Mouse (Mus musculus) urinary bladder, postnatal 25 days (tissue): Measurements from ENCODE around the gene Armc7.
"Not testable (repeated sequence)": the region's sequence is repeated elsewhere in the genome, so short reads cannot be mapped to it uniquely, and the experiment has no call there.

ENCODE experiments used
- DNase-seq: peaks from one replicate; pipeline ENCODE4 v3.0.0; 2022; ENCODE audit warnings: low spot score

The Armc7 gene

GRCm38 (mm10) chr11:115491356-115492083, 16.1 kb downstream of the Armc7 start, which contains the start of gene Nt5c:
Gene Nt5c, minus strand, starts transcription at chr11:115491862.
- DNase-seq = peak; percentile 70

- no peak for DNase-seq
Observed at GRCm38 (mm10) chr11:115492387-115492786, 16.9 kb downstream of the Armc7 start.

DNA sequence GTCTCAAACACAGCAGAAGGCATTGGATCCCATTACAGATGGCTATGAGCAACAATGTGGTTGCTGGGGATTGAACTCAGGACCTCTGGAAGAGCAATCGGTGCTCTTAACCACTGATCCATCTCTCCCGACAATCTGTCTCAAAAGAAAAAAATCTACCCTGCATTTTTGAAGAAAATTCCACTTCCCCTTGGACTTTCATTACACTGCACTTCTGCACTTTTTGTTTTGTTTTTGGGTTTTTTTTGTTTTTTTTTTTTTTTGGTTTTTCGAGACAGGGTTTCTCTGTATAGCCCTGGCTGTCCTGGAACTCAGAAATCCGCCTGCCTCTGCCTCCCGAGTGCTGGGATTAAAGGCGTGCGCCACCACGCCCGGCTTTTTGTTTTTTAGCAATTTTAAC, 21.1 kb downstream of the Armc7 start:
- not testable (repeated sequence) for DNase-seq

GRCm38 (mm10) chr11:115502636-115503035, 27.2 kb downstream of the Armc7 start:
- no peak for DNase-seq

DNA sequence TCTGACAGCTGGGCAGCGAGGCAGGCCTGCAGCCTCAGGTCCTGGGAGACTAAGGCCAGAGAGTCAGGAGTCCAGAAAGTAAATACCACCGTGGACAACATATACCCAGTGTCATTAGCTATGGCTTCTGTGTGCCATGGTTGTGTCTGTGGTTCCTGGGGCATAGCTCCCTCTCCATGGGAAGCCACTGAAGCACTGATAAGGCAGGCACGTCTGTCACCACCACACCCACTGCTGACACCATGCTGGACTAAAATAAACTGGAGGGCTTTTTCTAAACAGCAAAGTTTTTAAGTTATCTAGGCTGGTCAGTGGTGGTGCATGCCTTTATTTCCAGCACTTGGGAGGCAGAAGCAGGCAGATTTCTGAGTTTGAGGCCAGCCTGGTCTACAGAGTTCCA, 31.1 kb downstream of the Armc7 start:
- DNase-seq = no peak

DNA sequence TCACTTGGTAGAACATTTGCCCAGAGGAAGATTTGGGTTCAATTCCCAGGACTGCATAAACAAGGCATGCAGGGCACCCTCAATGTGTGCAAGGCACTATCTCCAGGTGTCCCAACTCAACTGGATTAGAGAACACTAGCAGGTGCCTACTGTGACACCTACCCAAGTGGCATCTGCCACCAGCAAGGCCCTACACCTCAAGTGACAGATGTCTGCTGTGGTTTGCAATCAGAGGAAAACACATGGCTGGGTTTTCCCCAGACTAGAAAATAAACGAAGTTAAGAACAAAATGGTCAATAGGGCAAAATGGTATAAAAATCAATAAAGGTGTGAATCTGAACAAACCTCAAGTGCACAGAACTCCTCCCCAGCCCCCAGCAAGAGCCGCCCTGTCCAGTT, 32.6 kb downstream of the Armc7 start:
- no peak for DNase-seq

DNA sequence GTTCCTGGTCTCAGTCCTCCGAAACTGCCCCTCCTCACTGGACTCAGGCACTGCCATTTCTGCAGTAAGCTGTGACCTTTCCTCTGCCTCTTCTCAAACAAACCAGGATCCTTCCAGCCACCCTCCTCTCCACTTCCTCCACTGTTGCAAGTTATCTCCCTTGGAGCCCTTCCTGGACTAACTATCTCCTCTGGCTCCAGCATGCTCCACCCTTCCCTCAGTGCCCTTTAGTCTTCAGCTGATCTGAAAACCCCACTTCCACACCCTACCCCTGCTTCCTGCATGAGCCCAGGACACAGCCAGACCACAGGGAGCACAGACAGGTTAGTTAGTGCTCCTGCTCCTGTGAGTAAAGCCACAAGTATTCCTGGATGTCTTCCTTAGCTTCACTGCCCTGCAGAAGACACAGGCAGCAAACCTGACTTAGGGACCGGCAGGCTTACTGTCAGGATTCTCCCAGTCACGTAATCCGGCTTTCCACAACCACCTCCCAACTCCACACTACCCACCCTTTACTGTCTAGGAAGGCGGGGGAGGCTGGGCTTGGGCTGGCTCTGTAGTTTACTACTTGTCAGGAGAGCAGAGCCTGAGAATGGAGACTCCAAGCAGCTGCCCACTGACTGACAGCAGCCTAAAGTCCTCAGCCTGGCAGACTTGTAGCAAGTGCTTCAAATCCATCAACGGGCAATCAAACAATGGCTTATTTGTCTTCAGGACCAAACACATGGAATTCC, 34.5 kb downstream of the Armc7 start:
- DNase-seq = no peak

GRCm38 (mm10) chr11:115510507-115510888, 35.0 kb downstream of the Armc7 start:
- DNase-seq = no peak

DNA sequence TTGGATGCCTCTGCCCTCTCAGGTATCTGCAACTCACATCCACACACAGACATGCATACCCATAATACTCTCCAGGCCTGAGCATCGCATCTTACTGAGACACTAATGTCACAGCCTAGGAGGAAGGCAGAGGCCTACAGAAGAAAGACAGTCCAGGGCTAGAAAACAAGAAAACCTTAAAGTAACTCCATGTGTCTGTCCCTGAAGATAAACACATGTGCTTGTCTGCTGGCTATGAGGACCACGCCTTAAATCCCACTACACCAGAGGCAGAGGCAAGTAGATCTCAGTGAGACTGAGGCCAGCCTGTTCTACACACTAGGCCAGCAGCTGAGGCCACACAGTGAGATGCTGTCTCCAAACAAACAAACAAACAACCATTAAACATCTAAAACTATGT, 35.7 kb downstream of the Armc7 start:
- DNase-seq = no peak

DNA sequence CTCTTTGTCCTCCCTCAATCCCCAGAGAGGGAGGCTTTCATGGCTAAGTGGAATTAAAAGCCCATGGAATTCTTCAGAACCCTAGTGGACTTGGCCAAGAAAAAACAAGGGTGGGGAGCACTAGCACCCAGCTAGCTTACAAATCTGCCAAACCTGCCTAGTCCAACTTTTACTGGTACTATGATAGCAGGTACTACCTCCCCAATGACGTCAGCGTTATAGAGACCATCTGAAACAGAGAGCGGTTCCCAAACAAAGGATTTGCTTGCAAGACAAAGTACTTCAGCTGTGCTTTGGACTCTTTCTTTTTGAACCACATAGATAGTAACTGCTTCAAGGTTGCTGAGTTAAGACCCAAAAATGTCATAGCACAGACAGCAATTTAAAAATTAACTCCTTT, 36.5 kb downstream of the Armc7 start:
- no peak for DNase-seq

DNA sequence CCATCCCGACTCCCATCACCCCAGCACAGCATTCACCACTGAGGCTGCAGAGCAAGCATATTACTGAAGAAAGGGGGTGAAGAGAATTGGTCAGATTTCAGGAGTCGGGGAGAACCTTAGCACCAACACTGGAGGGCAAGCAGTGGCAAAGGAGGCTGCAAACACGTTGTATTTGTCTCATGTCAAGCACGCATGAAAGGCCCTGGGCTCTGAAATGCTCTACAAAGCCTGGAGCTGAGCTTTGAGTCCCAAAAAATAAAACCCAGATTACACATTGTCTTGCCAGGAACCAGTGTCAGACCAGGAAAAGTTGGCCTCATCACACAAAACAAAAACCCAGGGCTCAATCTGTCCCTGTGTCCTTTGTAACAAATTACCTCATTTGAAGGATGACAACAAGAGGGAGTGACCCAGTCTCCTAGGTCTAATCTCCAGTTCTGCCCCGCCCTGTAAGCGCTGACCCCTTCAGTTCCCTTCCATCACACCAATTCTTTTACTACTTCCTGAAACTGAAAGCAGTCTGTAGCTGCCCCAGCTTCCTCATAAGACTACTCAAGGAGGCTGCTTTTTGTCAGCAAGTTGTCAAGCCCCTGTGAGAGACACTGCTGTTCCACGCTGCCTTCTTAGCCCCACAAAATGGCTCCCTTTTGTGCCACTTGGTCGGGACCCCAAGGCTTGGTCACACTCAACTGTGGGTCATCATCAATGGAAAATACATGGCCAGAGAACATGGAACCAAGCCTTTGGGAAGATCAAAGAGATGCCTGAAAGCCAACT, 37.1 kb downstream of the Armc7 start:
- no peak for DNase-seq

DNA sequence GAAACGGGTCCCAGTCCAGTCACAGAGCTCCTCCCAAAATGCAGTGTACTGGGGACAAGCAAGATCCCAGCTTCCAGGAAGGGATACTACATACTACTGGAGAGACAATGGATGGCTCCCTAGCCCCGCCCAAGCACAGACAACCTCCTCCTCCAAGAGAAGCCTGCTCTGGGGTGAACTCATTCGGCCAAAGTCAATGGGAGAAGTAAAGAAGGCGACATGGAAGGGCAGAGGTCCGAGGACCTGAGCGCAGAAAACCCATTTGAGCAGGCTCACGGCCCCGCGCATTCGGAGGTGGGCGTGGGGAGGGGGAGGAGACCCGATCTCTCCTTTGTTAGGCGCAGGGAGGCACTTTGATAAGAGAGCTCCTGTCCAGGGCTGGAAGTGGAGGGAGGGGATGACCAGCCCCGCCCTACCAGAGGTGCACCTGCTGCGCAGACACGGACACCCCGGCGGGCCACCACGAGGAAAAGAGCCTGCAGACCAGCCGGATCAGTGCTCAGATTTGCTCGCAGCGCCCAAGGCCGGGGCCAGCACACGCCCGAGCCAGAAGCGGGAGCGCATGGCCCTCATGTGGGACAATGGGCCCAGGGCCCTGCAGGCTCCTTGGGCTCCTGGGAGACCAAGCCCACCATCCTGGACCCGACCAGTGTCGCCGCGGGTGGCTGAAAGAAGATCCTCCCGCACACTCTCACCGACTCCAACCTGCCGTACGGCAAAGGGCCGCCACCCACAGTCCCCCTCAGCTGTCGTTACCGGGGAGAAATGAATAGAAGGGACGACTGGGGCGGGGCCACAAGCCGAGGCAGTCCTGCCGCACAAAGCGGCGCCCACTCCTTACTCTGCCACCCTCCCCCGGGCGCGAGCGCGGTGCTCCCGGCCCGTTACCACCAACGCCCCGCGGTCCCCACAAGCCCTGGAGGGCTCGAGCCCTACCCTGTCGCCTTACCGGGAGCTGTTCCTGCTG, 38.1 kb downstream of the Armc7 start:
- peak; percentile 40 for DNase-seq

DNA sequence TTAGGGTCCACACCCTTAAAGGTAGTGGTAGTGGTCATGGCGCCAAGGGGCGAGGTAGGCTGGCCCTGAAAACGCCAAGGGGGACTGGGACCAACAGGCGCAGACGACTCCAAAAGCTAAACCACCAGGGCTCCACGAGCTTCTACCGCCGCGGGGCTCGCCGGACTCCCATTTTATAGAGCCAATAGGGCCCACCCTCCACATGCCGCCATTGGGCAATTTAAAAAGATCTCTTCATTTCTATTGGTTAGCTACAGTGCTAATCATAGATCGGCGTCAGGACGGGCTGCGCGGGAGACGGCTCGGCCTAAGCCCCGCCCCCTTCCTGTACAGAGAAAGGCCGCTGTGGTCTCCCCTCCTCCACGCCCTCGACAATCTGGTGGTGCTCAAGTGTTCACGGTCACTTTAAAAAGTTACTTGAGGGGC, 38.8 kb downstream of the Armc7 start, which contains the start of gene Jpt1:
Jpt1 (minus strand) TSS at position 150 of the 426 bp plus-strand sequence.
- DNase-seq = peak; percentile 91

DNA sequence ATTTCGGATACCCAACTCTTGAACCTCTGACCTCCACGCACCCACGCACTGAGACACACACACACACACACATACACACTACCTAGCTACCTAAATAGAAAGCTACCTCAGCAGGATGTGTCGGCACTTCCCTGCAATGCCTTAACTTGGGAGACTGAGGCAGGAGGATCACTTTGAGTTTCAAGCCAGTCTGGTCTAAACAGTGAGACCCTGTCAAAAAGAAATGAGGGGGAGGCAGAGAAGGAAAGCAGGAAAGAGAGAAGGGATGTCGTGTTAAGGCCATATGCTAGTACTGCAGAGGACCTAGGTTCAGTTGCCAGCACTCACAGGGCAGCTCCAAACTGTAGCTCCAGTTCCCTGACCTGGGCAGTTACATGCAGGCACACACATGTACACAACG, 39.6 kb downstream of the Armc7 start:
- no peak for DNase-seq

GRCm38 (mm10) chr11:115516942-115517341, 41.5 kb downstream of the Armc7 start:
- no peak for DNase-seq

DNA sequence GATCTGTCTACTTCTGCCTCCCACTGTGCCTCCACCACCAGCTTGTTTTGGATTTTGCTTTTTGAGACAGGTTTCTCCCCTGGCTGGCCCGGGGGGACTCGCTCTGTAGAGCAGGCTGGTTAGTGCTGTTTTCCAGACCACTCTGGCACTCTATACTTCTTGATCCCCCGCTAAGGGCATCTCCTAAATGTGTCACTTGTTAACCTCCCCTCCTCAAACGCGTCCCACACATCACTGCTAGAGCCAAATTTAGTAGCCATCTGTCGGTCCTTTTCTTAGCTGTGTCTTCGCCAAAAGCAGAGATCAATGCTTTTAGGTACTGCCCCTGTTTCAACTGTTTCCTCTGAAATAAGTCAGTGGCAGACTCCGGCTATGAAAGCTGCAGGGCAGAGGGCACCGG, 43.2 kb downstream of the Armc7 start:
- DNase-seq = no peak

DNA sequence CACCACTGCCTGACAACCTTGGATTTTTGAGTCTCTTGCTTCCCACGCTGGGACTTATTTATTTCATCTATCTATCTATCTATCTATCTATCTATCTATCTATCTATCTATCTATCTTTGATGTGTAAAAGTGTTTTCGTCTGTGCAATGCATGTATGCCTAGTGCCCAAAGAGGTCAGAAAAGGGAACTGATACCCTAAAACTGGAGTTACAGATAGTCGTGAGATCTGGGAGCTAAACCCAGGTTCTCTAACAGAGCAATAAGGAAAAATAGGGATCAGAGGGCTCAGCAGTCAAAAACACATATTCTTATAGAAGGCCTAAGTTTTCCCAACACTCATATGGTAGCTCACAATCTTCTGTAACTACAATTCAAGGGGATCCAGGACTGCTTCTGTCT, 44.1 kb downstream of the Armc7 start:
- DNase-seq = no peak

DNA sequence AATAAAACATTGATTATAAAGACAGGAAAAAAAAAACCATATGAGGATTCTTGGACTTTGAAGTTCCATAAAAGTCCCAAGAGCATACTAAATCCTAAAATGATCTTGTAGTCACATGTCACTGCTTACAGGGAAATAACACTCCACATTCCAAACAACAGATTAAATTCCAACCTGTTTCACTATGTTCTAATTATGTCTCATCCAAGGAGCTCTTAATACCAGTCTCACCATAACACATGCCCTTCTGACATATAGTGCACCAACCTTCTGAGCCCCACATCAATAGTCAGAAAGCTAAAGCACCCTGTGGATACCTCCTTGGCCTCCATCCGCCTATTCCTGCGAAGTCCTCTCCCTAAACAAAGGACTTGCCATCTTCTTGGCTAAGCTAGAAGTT, 44.8 kb downstream of the Armc7 start:
- DNase-seq = no peak

DNA sequence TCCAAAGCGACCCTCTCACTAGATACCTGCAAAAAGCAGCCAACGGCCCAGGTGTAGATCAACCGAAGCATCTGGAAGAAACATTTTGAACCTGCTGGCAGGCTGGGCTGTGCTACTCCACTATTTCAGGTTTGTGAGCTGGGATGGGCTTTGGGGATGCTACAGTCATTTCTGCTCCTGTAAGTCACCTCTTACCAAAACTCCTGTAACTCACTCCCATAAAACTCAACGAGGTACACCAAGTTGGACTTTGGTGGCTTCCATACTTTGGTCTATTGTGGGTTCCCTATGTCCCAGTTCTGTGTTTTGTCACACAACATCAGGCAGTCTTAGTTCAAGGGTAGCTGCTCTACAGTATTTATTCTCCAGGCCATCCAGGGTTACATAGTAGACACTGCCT, 45.6 kb downstream of the Armc7 start:
- DNase-seq = no peak

DNA sequence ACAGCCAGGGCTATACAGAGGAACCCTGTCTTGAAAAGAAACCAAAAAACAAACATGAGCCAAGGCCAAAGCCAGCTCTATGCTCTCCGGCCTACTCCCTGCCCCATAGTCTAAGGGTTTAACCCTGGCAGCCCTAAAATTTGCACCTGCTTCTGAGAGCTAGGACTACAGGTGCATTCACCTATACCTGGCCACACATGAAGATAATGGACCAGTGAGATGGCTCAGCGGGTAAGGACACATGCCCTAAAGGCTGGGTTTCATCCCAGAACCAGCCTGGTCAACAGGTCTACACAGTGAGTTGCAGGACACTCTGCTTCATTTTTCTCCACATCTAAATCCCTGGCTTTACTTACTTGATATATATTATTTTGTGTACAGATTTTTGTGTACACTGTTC, 46.8 kb downstream of the Armc7 start:
- DNase-seq = no peak

DNA sequence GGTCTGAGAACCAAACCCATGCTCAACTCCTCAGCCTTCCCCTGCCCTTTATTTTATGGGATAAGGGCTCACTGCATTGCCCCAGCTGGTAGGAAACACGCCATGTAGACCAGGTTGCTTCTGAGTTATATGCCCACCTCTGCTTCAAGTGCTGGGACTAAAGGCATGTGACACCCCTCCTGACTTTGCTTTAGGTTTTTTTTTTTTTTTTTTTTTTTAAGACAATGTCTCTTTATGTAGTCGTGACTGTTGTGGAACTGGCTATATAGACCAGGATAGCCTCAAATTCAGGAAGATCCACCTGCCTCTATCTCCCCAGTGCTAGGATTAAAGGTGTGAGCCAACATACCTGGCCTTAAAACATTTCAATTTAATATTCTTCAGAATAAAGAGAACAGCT, 47.2 kb downstream of the Armc7 start:
- no peak for DNase-seq

DNA sequence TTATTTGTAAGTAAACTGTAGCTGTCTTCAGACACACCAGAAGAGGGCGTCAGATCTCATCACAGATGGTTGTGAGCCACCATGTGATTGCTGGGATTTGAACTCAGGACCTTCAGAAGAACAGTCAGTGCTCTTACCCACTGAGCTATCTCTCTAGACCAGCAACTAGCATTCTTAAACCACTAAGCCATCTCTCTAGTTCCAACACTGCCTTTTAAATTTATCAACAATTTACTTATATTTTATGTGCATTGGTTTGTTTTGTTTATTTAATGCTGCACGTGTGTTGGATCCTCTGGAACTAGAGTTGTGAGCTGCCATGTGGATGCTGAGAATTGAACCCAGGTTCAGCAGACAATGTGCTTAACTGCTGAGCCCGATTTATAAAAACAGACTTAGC, 51.0 kb downstream of the Armc7 start:
- DNase-seq = not testable (repeated sequence)
